Mouse (Mus musculus) liver, embryonic 14.5 days (tissue): Measurements from ENCODE around the gene Lmx1b. TPM values are rescaled to one million over a fixed set of nuclear protein-coding genes. Genes with fewer than 3 reads are reported as not detected.
A peak's percentile ranks its signal among the peaks of the same experiment; 100 is the strongest.

Experiments
- ATAC-seq: fragments of 200-750 bp; cut with Nextera tagmentation; 2 replicates; pipeline ENCODE4 v1.8.0; 2017; ENCODE audit warnings: moderate number of reproducible peaks, mild to moderate bottlenecking, moderate library complexity; ENCODE audit not compliant: insufficient read depth
- DNase-seq, 3 experiments: peaks; one replicate each; pipeline ENCODE4 v3.0.0-alpha.2; 2012 to 2013; ENCODE audit warnings: low read depth in 3 of 3, low spot score in 3 of 3
- H3K27ac ChIP-seq: fragments of 300-500 bp; sonication (generic); 2 replicates; pipeline ENCODE4 v1.5.1; 2014; ENCODE audit warnings: moderate library complexity, mild to moderate bottlenecking, control low read depth, inconsistent platforms
- H3K27me3 ChIP-seq: fragments of 300-500 bp; sonication (generic); 2 replicates; pipeline ENCODE4 v1.6.1; 2014; ENCODE audit warnings: mild to moderate bottlenecking, low read length, moderate library complexity; ENCODE audit not compliant: control insufficient read depth, insufficient read depth
- H3K36me3 ChIP-seq: fragments of 300-500 bp; sonication (generic); replicated peaks from 2 replicates; pipeline ENCODE4 v1.6.1; 2014; ENCODE audit warnings: low read depth; ENCODE audit not compliant: control insufficient read depth, insufficient read depth
- H3K4me1 ChIP-seq, 2 experiments: fragments of 200-500 bp in 1 of 2; fragments of 300-500 bp in 1 of 2; sonication (generic) in 1 of 2; replicated peaks; 2 replicates each; pipeline ENCODE4 v1.6.1; 2012 to 2014; ENCODE audit warnings: antibody characterized with exemption in 1 of 2, inconsistent platforms in 1 of 2, low read length in 1 of 2; ENCODE audit not compliant: control insufficient read depth in 2 of 2, insufficient read depth in 2 of 2
- H3K4me2 ChIP-seq: fragments of 300-500 bp; sonication (generic); 2 replicates; pipeline ENCODE4 v1.6.1; 2014; ENCODE audit warnings: low read depth, mild to moderate bottlenecking, control low read depth, moderate library complexity
- H3K4me3 ChIP-seq, 2 experiments: fragments of 200-500 bp in 1 of 2; fragments of 300-500 bp in 1 of 2; sonication (generic) in 1 of 2; 2 replicates each; pipeline ENCODE4 v1.5.1; 2012 to 2014; ENCODE audit warnings: low read depth in 2 of 2, low read length in 2 of 2, mild to moderate bottlenecking in 2 of 2, control low read depth in 1 of 2, inconsistent platforms in 1 of 2, moderate library complexity in 1 of 2; ENCODE audit not compliant: insufficient read depth in 1 of 2
- H3K9ac ChIP-seq: fragments of 300-500 bp; sonication (generic); replicated peaks from 2 replicates; pipeline ENCODE4 v1.6.1; 2014; ENCODE audit warnings: mild to moderate bottlenecking, control low read depth, moderate library complexity
- H3K9me3 ChIP-seq: fragments of 300-500 bp; sonication (generic); 2 replicates; pipeline ENCODE4 v1.6.1; 2016; ENCODE audit warnings: low read length, mixed read lengths; ENCODE audit not compliant: control insufficient read depth
- CTCF ChIP-seq: IDR thresholded peaks from 2 replicates; pipeline ENCODE4 v1.5.1; 2016; ENCODE audit warnings: antibody characterized with exemption, low read depth, control low read depth
- EP300 ChIP-seq: IDR thresholded peaks from 2 replicates; pipeline ENCODE4 v1.6.1; 2016; ENCODE audit warnings: antibody characterized with exemption, low read depth
- WGBS: fragments of 180-500 bp; shearing (Covaris S2); extraction: QIAGEN DNeasy Blood & Tissue Kit; methylation state at CpG from one replicate; pipeline ENCODE4 v1.1.7; 2014; ENCODE audit not compliant: insufficient replicate concordance; 5-methylcytosine and 5-hydroxymethylcytosine counted together
- polyA plus RNA-seq, 2 experiments: library from polyadenylated mRNA; depleted of rRNA in 1 of 2; stranded (reverse) in 1 of 2; unstranded in 1 of 2; fragments of >200 nt; fragmentation: Nextera tagmentation in 1 of 2; extraction: Ambion mirVana in 1 of 2; gene quantifications; 2 replicates each; pipeline versions ENCODE4 v1.2.1 to v1.2.3; 2012 to 2014

The Lmx1b gene
- polyA plus RNA-seq, 2 experiments: 0.06 TPM; not detected in 1

DNA sequence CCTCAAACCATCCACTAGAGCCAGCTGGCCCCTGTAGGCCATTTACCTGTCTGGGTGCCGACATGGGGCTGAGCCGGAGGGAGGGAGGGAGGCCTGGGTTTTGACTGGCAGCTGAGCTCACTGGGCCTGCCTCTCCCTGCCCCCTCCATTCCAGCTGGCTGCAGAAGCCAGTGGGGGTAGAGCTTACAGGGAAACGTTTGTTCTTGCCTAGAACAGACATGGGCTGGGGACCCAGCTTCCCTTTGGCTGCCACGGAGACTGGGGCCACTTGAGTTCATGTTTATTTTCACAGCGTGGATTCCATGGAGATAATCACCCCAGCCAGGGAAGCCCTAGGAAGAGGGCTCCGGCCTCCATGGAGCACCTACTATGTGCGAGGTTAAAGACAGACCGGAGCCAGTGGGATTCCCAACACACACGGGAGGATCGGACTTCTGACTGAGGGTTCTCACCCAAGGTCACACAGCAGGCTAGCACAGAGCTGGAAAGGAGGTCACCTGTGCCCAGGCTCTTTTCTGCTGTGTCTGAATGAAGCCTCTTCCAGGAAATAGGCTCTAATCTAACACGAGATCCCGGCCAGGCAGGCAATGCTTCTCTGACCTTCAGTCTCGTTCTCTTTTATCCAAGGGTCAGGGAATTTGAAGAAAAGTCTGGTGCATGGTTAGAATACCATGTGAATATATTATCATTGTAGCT is 25.2 kb upstream of the Lmx1b start:
- no peak overlapping the region for H3K4me3 ChIP-seq
- no peaks in the 10 kb centered on the region for H3K9me3 ChIP-seq
- H3K4me1 ChIP-seq: no peaks in the 10 kb centered on the region
- no peaks in the 10 kb centered on the region for H3K36me3 ChIP-seq
- no peak overlapping the region for H3K4me2 ChIP-seq
- H3K27ac ChIP-seq: no peak overlapping the region
- WGBS: 29% methylated on average over 13 of the region's 13 CpGs
- no peak for TF ChIP-seq EP300
- TF ChIP-seq CTCF: no peak
- ATAC-seq (no peak), DNase-seq (no peak)
- no peaks in the 10 kb centered on the region for H3K27me3 ChIP-seq
- H3K9ac ChIP-seq: no peak overlapping the region

DNA sequence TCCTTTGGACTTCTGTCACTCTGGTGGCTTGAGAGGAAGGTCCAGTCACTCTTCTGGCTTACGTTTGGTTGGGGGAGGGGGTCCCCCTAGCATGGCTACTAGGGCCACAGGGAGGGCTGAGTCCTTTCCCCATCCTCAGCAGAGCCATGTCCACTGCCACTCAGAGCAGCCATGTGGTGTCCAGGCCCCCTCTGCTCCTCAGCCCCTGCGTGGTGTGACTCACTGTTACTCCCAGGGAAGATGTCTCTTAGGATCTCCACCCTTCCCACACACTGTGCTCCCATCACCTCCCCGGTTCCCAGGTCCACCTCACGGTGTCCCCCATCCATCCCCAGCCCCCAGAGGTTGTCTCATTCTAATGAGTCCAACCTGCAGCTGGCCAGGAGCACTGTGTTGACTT is 24.4 kb upstream of the Lmx1b start:
- no peak for DNase-seq
- no peaks in the 10 kb centered on the region for H3K4me1 ChIP-seq
- WGBS: 57% methylated on average over 4 of the region's 4 CpGs
- H3K27ac ChIP-seq: no peak overlapping the region
- H3K4me3 ChIP-seq: no peak overlapping the region
- TF ChIP-seq CTCF (no peak), EP300 (no peak)
- no peak overlapping the region for H3K4me2 ChIP-seq
- H3K9ac ChIP-seq: no peak overlapping the region
- H3K36me3 ChIP-seq: no peaks in the 10 kb centered on the region
- no peaks in the 10 kb centered on the region for H3K27me3 ChIP-seq
- H3K9me3 ChIP-seq: no peaks in the 10 kb centered on the region
- ATAC-seq: no peak

DNA sequence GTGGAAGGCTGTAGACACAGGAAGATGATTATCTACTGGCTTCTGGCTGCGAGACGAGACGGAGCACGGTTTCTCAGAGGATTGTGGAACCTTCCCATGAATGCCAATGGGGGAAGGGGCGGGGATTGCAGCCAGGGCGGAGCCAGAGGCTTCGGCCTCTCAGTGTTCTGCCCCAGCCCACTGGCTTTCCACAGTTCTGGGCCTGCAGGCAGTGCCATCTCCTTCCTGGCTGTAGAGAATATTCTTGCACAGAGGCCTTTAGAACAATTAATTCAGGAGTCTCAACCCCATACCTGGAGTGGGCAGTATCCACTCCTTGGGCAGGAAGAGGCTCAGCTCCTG is 18.9 kb upstream of the Lmx1b start:
- no peak overlapping the region for H3K9ac ChIP-seq
- no peak overlapping the region for H3K4me3 ChIP-seq
- TF ChIP-seq CTCF (no peak), EP300 (no peak)
- no peak overlapping the region for H3K27ac ChIP-seq
- peak overlapping the region; percentile 47 for H3K4me2 ChIP-seq
- H3K27me3 ChIP-seq: no peaks in the 10 kb centered on the region
- ATAC-seq: no peak
- WGBS: 3% methylated on average over 7 of the region's 7 CpGs
- 0 out of 4 replicates have a peak, but pooled peaks cover 0 to 2% of the 10 kb centered on the region in 2 experiments for H3K4me1 ChIP-seq
- no peaks in the 10 kb centered on the region for H3K36me3 ChIP-seq
- H3K9me3 ChIP-seq: no peaks in the 10 kb centered on the region
- no peak for DNase-seq

DNA sequence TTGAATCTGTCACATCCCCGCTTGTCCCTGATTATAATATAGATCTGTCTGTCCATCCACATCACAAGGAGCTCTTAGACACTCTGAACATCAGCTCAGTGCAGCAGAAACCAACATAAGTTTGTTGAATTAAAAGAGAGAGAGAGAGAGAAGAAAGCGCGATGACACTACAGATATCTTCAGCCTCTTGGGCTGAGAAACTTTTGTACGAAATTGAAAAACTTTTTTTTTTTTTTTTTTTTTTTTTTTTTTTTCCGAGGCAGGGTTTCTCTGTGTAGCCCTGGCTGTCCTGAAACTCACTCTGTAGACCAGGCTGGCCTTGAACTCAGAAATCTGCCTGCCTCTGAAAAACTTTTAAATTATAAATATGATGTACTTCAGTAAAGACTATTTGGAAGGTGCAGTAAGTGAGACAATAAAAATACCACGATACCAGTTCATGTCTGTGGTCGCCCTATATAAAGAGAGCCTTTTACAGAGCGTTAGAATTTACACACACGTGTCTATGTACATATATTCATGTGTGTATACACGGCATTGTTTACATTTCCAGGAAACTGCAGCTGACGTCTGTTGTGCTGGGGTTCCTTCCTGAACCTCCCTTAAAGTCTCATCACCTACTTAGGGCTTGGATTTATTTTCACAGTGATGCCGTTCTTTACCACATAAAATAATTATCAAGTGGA is 18.4 kb upstream of the Lmx1b start:
- no peak overlapping the region for H3K27ac ChIP-seq
- 26% methylated on average over 11 of the region's 12 CpGs for WGBS
- H3K27me3 ChIP-seq: no peaks in the 10 kb centered on the region
- H3K9me3 ChIP-seq: no peaks in the 10 kb centered on the region
- TF ChIP-seq CTCF: no peak
- TF ChIP-seq EP300: no peak
- DNase-seq (no peak), ATAC-seq (no peak)
- no peaks in the 10 kb centered on the region for H3K36me3 ChIP-seq
- H3K4me2 ChIP-seq: peak overlapping the region; percentile 47
- 0 out of 4 replicates have a peak, but pooled peaks cover 0 to 2% of the 10 kb centered on the region in 2 experiments for H3K4me1 ChIP-seq
- no peak overlapping the region for H3K9ac ChIP-seq
- no peak overlapping the region for H3K4me3 ChIP-seq

DNA sequence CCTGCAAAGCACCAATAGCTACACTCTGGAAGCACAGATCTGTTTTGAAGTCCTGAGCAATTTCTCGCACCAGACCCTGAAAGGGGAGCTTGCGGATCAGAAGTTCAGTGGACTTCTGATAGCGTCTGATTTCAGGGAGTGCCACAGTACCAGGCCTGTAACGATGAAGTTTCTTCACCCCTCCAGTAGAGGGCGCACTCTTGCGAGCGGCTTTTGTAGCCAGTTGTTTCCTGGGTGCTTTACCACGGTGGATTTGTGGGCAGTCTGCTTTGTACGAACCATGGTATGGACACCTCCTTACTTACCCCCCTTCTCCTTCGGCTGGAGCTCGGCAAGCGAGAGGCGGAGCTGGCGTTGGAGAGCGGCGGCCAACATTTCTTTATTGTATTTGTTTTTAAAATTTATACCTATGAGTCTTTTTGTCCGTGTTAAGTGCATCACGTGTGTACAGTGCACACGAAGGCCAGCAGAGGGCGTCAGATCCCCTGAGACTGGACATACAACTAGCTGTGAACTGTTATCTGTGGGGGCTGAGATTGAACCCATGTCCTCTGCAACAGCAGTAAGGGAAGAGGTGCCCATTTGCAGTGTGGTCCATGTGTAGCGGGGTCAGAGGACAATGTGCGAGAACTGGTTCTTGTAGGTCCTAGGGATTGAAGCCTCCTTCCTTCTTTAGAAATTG is 12.3 kb upstream of the Lmx1b start:
- Histone ChIP-seq H3K4me2 (no peak overlapping the region), H3K9ac (no peak overlapping the region), H3K9me3 (no peaks in the 10 kb centered on the region), H3K4me1 (no peaks in the 10 kb centered on the region), H3K27me3 (no peaks in the 10 kb centered on the region; the same call in 1 of the 2 replicates), H3K27ac (no peak overlapping the region), H3K4me3 (no peak overlapping the region), H3K36me3 (no peaks in the 10 kb centered on the region)
- DNase-seq (no peak), ATAC-seq (no peak)
- TF ChIP-seq EP300 (no peak), CTCF (peak; percentile 59)
- WGBS: 62% methylated on average over 22 of the region's 22 CpGs
